ENCODE assay signal across 18 mouse cellular contexts in genomic region chr19:44927250-44927649, GRCm38 (mm10). TPM values are rescaled to one million over a fixed set of nuclear protein-coding genes. Genes with fewer than 3 reads are reported as not detected.
DNase-seq lines count a peak whose midpoint lies in the region; ATAC-seq and TF ChIP-seq lines count a peak whose summit lies in the region.
"Had no signal": no experiment of that assay in that cellular context is flagged by ENCODE, and none has a peak within 500 bp of the region (broad histone marks: within the 10 kb centered on the region; RNA-seq: fewer than 3 reads in every experiment).

No protein-coding gene starts in this region.

- peaks cover 10% of the 10 kb centered on the region for H3K79me2 ChIP-seq in MEL (ENCODE audit: control insufficient read depth, insufficient read depth, low read length, poor library complexity)

- no peak overlapping the region for H3K4me3 ChIP-seq in heart, embryonic 14.5 days (ENCODE audit: control insufficient read depth in 1 of 2, insufficient read depth in 1 of 2, low read depth in 1 of 2, low read length in 2 of 2)
- H3K4me3 ChIP-seq in MEL (ENCODE audit: control insufficient read depth in 1 of 2, insufficient read depth in 1 of 2, low read depth in 2 of 2, low read length in 2 of 2): no peak overlapping the region
- H3K4me3 ChIP-seq in embryonic facial prominence, embryonic 12.5 days: no peak overlapping the region
- H3K4me3 ChIP-seq in limb, embryonic 11.5 days (ENCODE audit: low read depth, low read length): no peak overlapping the region
- H3K4me3 ChIP-seq in liver, postnatal 0 days (ENCODE audit: low read depth, low read length): no peak overlapping the region
- no peak overlapping the region for H3K4me3 ChIP-seq in hindbrain, embryonic 16.5 days (ENCODE audit: low read length)
- H3K4me3 ChIP-seq: hindbrain, embryonic 12.5 days; midbrain, embryonic 15.5 days; myocyte had no signal

- H3K4me2 ChIP-seq in heart, embryonic 14.5 days (ENCODE audit: low read length): no peak overlapping the region
- H3K4me2 ChIP-seq in embryonic facial prominence, embryonic 12.5 days (replicated peaks): no peak overlapping the region
- H3K4me2 ChIP-seq in limb, embryonic 11.5 days (ENCODE audit: low read depth, severe bottlenecking): no peak overlapping the region
- H3K4me2 ChIP-seq in liver, postnatal 0 days (ENCODE audit: low read depth, low read length): no peak overlapping the region
- H3K4me2 ChIP-seq in hindbrain, embryonic 16.5 days (ENCODE audit: low read length): no peak overlapping the region
- H3K4me2 ChIP-seq: hindbrain, embryonic 12.5 days; midbrain, embryonic 15.5 days had no signal

- H3K9ac ChIP-seq in heart, embryonic 14.5 days (ENCODE audit: low read length): no peak overlapping the region
- H3K9ac ChIP-seq in MEL (ENCODE audit: control insufficient read depth, low read depth, low read length, poor library complexity, severe bottlenecking): no peak overlapping the region
- no peak overlapping the region for H3K9ac ChIP-seq in embryonic facial prominence, embryonic 12.5 days
- no peak overlapping the region for H3K9ac ChIP-seq in limb, embryonic 11.5 days (ENCODE audit: low read length)
- H3K9ac ChIP-seq in liver, postnatal 0 days (replicated peaks): no peak overlapping the region
- H3K9ac ChIP-seq in hindbrain, embryonic 16.5 days (ENCODE audit: low read depth, low read length): no peak overlapping the region
- H3K9ac ChIP-seq: forebrain, postnatal 0 days; hindbrain, embryonic 12.5 days; midbrain, embryonic 15.5 days had no signal

- peaks cover 9 to 46% of the 10 kb centered on the region in 2 experiments for H3K4me1 ChIP-seq in heart, embryonic 14.5 days (ENCODE audit: control insufficient read depth in 2 of 2, insufficient read depth in 2 of 2, low read length in 2 of 2)
- H3K4me1 ChIP-seq in MEL (ENCODE audit: control insufficient read depth in 1 of 2, insufficient read depth in 2 of 2, low read length in 2 of 2): peaks cover 10 to 24% of the 10 kb centered on the region in 2 experiments
- H3K4me1 ChIP-seq in embryonic facial prominence, embryonic 12.5 days: peaks cover 24% of the 10 kb centered on the region
- peaks cover 19% of the 10 kb centered on the region for H3K4me1 ChIP-seq in limb, embryonic 11.5 days (ENCODE audit: control insufficient read depth, insufficient read depth, low read length)
- H3K4me1 ChIP-seq in liver, postnatal 0 days (ENCODE audit: insufficient read depth): 0 out of 2 replicates have a peak, but pooled peaks cover 6% of the 10 kb centered on the region
- H3K4me1 ChIP-seq in hindbrain, embryonic 16.5 days (ENCODE audit: control insufficient read depth, insufficient read depth, low read depth, low read length): peaks cover 3% of the 10 kb centered on the region

- TF ChIP-seq POLR2A in MEL (IDR thresholded peaks at IDR 0.05; ENCODE audit: control insufficient read depth in 1 of 2, insufficient read depth in 1 of 2, low read depth in 1 of 2, low read length in 2 of 2, poor library complexity in 1 of 2): no peak

- 41% methylated on average over 1 of the region's 1 CpGs for WGBS in heart, embryonic 14.5 days
- WGBS in embryonic facial prominence, embryonic 12.5 days: 41% methylated on average over 1 of the region's 1 CpGs
- 33% methylated on average over 1 of the region's 1 CpGs for WGBS in limb, embryonic 11.5 days
- WGBS in liver, postnatal 0 days (ENCODE audit: insufficient replicate concordance): 55% methylated on average over 1 of the region's 1 CpGs
- WGBS in hindbrain, embryonic 16.5 days: 73% methylated on average over 1 of the region's 1 CpGs

- TF ChIP-seq RAD21 in MEL (IDR thresholded peaks at IDR 0.05; ENCODE audit: low read depth, low read length): no peak

- no peaks in the 10 kb centered on the region for H3K27me3 ChIP-seq in heart, embryonic 14.5 days (ENCODE audit: control insufficient read depth, insufficient read depth, low read length)
- H3K27me3 ChIP-seq in MEL (ENCODE audit: control insufficient read depth in 1 of 2, insufficient read depth in 2 of 2, low read length in 2 of 2): peaks cover 7 to 11% of the 10 kb centered on the region in 2 experiments
- H3K27me3 ChIP-seq in embryonic facial prominence, embryonic 12.5 days: no peaks in the 10 kb centered on the region
- H3K27me3 ChIP-seq in limb, embryonic 11.5 days (ENCODE audit: control insufficient read depth, insufficient read depth, low read length): no peaks in the 10 kb centered on the region
- no peaks in the 10 kb centered on the region for H3K27me3 ChIP-seq in liver, postnatal 0 days (ENCODE audit: insufficient read depth, low read length)
- H3K27me3 ChIP-seq in hindbrain, embryonic 16.5 days (replicated peaks; ENCODE audit: control insufficient read depth, insufficient read depth, low read length): no peaks in the 10 kb centered on the region
- H3K27me3 ChIP-seq: hindbrain, embryonic 12.5 days had no signal

- no peak for DNase-seq in heart, adult 18-20 months
- peak; percentile 25 for DNase-seq in MEL (ENCODE audit: low read depth, low spot score)
- DNase-seq in limb, embryonic 11.5 days (ENCODE audit: low spot score): no peak
- no peak for DNase-seq in liver, postnatal 0 days
- DNase-seq: adrenal gland, adult 2 months; B cell, adult 2 months; cerebellum, adult 2 months; forebrain, postnatal 0 days; kidney, adult 11 months; kidney, postnatal 10 days; lung, adult 2 months; thymus, adult 18-20 months had no signal

- no peak for TF ChIP-seq CTCF in MEL (IDR thresholded peaks at IDR 0.05 in 2 of 3, conservative IDR thresholded peaks at IDR 0.05 in 1 of 3; ENCODE audit: control insufficient read depth in 1 of 3, insufficient read depth in 1 of 3, low read depth in 2 of 3, low read length in 3 of 3, poor library complexity in 1 of 3, severe bottlenecking in 1 of 3)
- no peak for TF ChIP-seq CTCF in liver, postnatal 0 days (IDR thresholded peaks at IDR 0.05; ENCODE audit: low read depth)

- no peak for ATAC-seq in heart, embryonic 14.5 days (ENCODE audit: insufficient number of reproducible peaks, insufficient read depth, low FRiP score, low read depth)
- ATAC-seq in embryonic facial prominence, embryonic 12.5 days (ENCODE audit: insufficient number of reproducible peaks, insufficient read depth, low FRiP score, low TSS enrichment): no peak
- ATAC-seq in limb, embryonic 11.5 days (ENCODE audit: insufficient number of reproducible peaks, low FRiP score, low TSS enrichment, low read depth): no peak
- no peak for ATAC-seq in liver, postnatal 0 days
- ATAC-seq in hindbrain, embryonic 16.5 days: no peak
- ATAC-seq: forebrain, postnatal 0 days; midbrain, embryonic 15.5 days had no signal

- H3K9me3 ChIP-seq in heart, embryonic 14.5 days (ENCODE audit: control insufficient read depth, low read length): no peaks in the 10 kb centered on the region
- no peaks in the 10 kb centered on the region for H3K9me3 ChIP-seq in MEL (replicated peaks; ENCODE audit: insufficient read depth, low read length)
- no peaks in the 10 kb centered on the region for H3K9me3 ChIP-seq in embryonic facial prominence, embryonic 12.5 days
- H3K9me3 ChIP-seq in limb, embryonic 11.5 days (ENCODE audit: control insufficient read depth, low read length): no peaks in the 10 kb centered on the region
- no peaks in the 10 kb centered on the region for H3K9me3 ChIP-seq in liver, postnatal 0 days (ENCODE audit: low read length)
- H3K9me3 ChIP-seq in hindbrain, embryonic 16.5 days (ENCODE audit: control insufficient read depth, low read length): no peaks in the 10 kb centered on the region
- H3K9me3 ChIP-seq: hindbrain, embryonic 12.5 days; midbrain, embryonic 15.5 days had no signal

- no peak for TF ChIP-seq EP300 in MEL (IDR thresholded peaks at IDR 0.05; ENCODE audit: low read depth in 1 of 2, low read length in 2 of 2)
- TF ChIP-seq EP300 in liver, postnatal 0 days (IDR thresholded peaks at IDR 0.05; ENCODE audit: low read depth): no peak

- peak overlapping the region; percentile 79 to 84; a peak in 3 of 4 replicates for H3K27ac ChIP-seq in heart, embryonic 14.5 days (replicated peaks in 1 of 2; ENCODE audit: control insufficient read depth in 1 of 2, insufficient read depth in 1 of 2, low read depth in 2 of 2, low read length in 2 of 2)
- no peak overlapping the region for H3K27ac ChIP-seq in MEL (ENCODE audit: control insufficient read depth, low read depth, low read length)
- H3K27ac ChIP-seq in embryonic facial prominence, embryonic 12.5 days: peak overlapping the region; percentile 83
- peak overlapping the region; percentile 76 for H3K27ac ChIP-seq in limb, embryonic 11.5 days (replicated peaks; ENCODE audit: low read depth, low read length)
- H3K27ac ChIP-seq in liver, postnatal 0 days (ENCODE audit: low read depth): no peak overlapping the region
- no peak overlapping the region for H3K27ac ChIP-seq in hindbrain, embryonic 16.5 days (ENCODE audit: low read depth, low read length)
- H3K27ac ChIP-seq: hindbrain, embryonic 12.5 days; midbrain, embryonic 15.5 days had no signal

- no peaks in the 10 kb centered on the region for H3K36me3 ChIP-seq in heart, embryonic 14.5 days (ENCODE audit: control insufficient read depth, insufficient read depth, low read length)
- H3K36me3 ChIP-seq in MEL (ENCODE audit: control insufficient read depth in 1 of 2, insufficient read depth in 2 of 2, low read length in 2 of 2): peaks cover 0 to 30% of the 10 kb centered on the region in 2 experiments; a peak in 2 of 4 replicates
- H3K36me3 ChIP-seq in embryonic facial prominence, embryonic 12.5 days: no peaks in the 10 kb centered on the region
- H3K36me3 ChIP-seq in limb, embryonic 11.5 days (ENCODE audit: control insufficient read depth, insufficient read depth, low read length): no peaks in the 10 kb centered on the region
- H3K36me3 ChIP-seq in liver, postnatal 0 days (replicated peaks; ENCODE audit: insufficient read depth, low read length): no peaks in the 10 kb centered on the region
- H3K36me3 ChIP-seq in hindbrain, embryonic 16.5 days (ENCODE audit: control insufficient read depth, insufficient read depth, low read length): no peaks in the 10 kb centered on the region
- H3K36me3 ChIP-seq: hindbrain, embryonic 12.5 days; midbrain, embryonic 15.5 days had no signal

TF ChIP-seq in MEL, 35 proteins besides CTCF, POLR2A, EP300 and RAD21 (continues in another document):
- TF ChIP-seq HCFC1 (IDR thresholded peaks at IDR 0.05; ENCODE audit: low read depth, low read length) (no peak), CHD2 (IDR thresholded peaks at IDR 0.05; ENCODE audit: low read length) (no peak), MYB (IDR thresholded peaks at IDR 0.05; ENCODE audit: low read depth, low read length) (no peak)

RNA-seq across cellular contexts. Expression of gene Slf2, which starts 3.7 kb away (rescaled TPM):
- 46.4 and 47.0 TPM in 2 replicates for polyA plus RNA-seq in heart, embryonic 14.5 days (2014; fragmentation: Nextera tagmentation; extraction: Ambion mirVana)
- 10 to 100 TPM; 22.8 to 23.7 TPM for total RNA-seq in heart, adult 18-20 months (2021)
- 35.4 and 36.7 TPM in 2 replicates for total RNA-seq in MEL (2012; rRNA removed)
- polyA plus RNA-seq in MEL (2012; ENCODE audit: insufficient read depth in 1 of 2, insufficient read length in 2 of 2, low read depth in 1 of 2, low replicate concordance in 2 of 2, missing spikeins in 1 of 2): 100 to 1,000 TPM in 1 of 2 experiments, 10 to 100 TPM in 1; 30.2 to 109 TPM
- 50.1 and 51.6 TPM in 2 replicates for polyA plus RNA-seq in embryonic facial prominence, embryonic 12.5 days (2016; fragmentation: Nextera tagmentation; extraction: Ambion mirVana)
- polyA plus RNA-seq in limb, embryonic 11.5 days (2014; fragmentation: Nextera tagmentation; extraction: Ambion mirVana): 57.0 and 61.6 TPM in 2 replicates
- 6.5 and 7.5 TPM in 2 replicates for polyA plus RNA-seq in liver, postnatal 0 days (2015; fragmentation: Nextera tagmentation; extraction: Ambion mirVana)
- polyA plus RNA-seq in hindbrain, embryonic 16.5 days (2015; fragmentation: Nextera tagmentation; extraction: Ambion mirVana): 26.7 and 27.8 TPM in 2 replicates

Comparison
In these comparisons a context has a peak if more than half of its experiments do, and no peak if none do; other contexts are left out.
1. H3K27ac ChIP-seq: peak in heart, embryonic 14.5 days (2 of 2), embryonic facial prominence, embryonic 12.5 days (single experiment) and limb, embryonic 11.5 days (single experiment); none in MEL (single experiment), liver, postnatal 0 days (single experiment) and hindbrain, embryonic 16.5 days (single experiment).